Mouse (Mus musculus) stomach, embryonic 14.5 days (tissue): ENCODE data around the gene Tes3-ps. TPM values are rescaled to one million over a fixed set of nuclear protein-coding genes. Genes with fewer than 3 reads are reported as not detected.

Experiments
- ATAC-seq: fragments of 200-750 bp; cut with Nextera tagmentation; 2 replicates; pipeline ENCODE4 v1.8.0; 2017; ENCODE audit warnings: low read depth, moderate TSS enrichment; ENCODE audit not compliant: insufficient number of reproducible peaks, insufficient read depth, low FRiP score
- H3K27ac ChIP-seq: fragments of 300-500 bp; sonication (generic); 2 replicates; pipeline ENCODE4 v1.5.1; 2014; ENCODE audit warnings: mild to moderate bottlenecking, low read length, moderate library complexity, mixed read lengths
- H3K27me3 ChIP-seq: fragments of 300-500 bp; sonication (generic); 2 replicates; pipeline ENCODE4 v1.6.1; 2014; ENCODE audit warnings: low read length, control low read depth, mixed read lengths; ENCODE audit not compliant: control insufficient read depth, insufficient read depth
- H3K36me3 ChIP-seq: fragments of 300-500 bp; sonication (generic); 2 replicates; pipeline ENCODE4 v1.6.1; 2014; ENCODE audit warnings: mild to moderate bottlenecking, control low read depth, low read length, moderate library complexity, mixed read lengths; ENCODE audit not compliant: control insufficient read depth, insufficient read depth
- H3K4me1 ChIP-seq: fragments of 300-500 bp; sonication (generic); 2 replicates; pipeline ENCODE4 v1.6.1; 2014; ENCODE audit warnings: low read length, control low read depth, mixed read lengths; ENCODE audit not compliant: control insufficient read depth, insufficient read depth
- H3K4me2 ChIP-seq: fragments of 300-500 bp; sonication (generic); replicated peaks from 2 replicates; pipeline ENCODE4 v1.6.1; 2014; ENCODE audit warnings: low read depth, low read length, control low read depth
- H3K4me3 ChIP-seq: fragments of 300-500 bp; sonication (generic); 2 replicates; pipeline ENCODE4 v1.5.1; 2014; ENCODE audit warnings: low read depth, low read length, control low read depth
- H3K9ac ChIP-seq: fragments of 300-500 bp; sonication (generic); replicated peaks from 2 replicates; pipeline ENCODE4 v1.6.1; 2014; ENCODE audit warnings: low read depth, mild to moderate bottlenecking, control low read depth, low read length, moderate library complexity, mixed read lengths
- H3K9me3 ChIP-seq: fragments of 300-500 bp; sonication (generic); 2 replicates; pipeline ENCODE4 v1.6.1; 2016; ENCODE audit warnings: low read depth, low read length, control low read depth; ENCODE audit not compliant: control insufficient read depth
- WGBS: fragments of 180-500 bp; shearing (Covaris S2); extraction: QIAGEN DNeasy Blood & Tissue Kit; methylation state at CpG from one replicate; pipeline ENCODE4 v1.1.7; 2014; 5-methylcytosine and 5-hydroxymethylcytosine counted together
- polyA plus RNA-seq: library from polyadenylated mRNA; unstranded; fragments of >200 nt; fragmentation: Nextera tagmentation; extraction: Ambion mirVana; gene quantifications from 2 replicates; pipeline ENCODE4 v1.2.1, GENCODE M21; 2014

The Tes3-ps gene
- polyA plus RNA-seq, result 1.2 and 1.7 TPM in 2 replicates

GRCm38 (mm10) chr13:49492376-49493368 lies at the start of gene Tes3-ps:
TSS of gene Tes3-ps (plus strand) at chr13:49493318.
- H3K27me3 ChIP-seq, result no peaks in the 10 kb centered on the region
- H3K4me2 ChIP-seq, result no peak within 1 kb of the TSS
- no peak for ATAC-seq
- no peak within 1 kb of the TSS for H3K27ac ChIP-seq
- no peak within 1 kb of the TSS for H3K4me3 ChIP-seq
- no peaks in the 10 kb centered on the region for H3K4me1 ChIP-seq
- H3K36me3 ChIP-seq, result no peaks in the 10 kb centered on the region
- no peaks in the 10 kb centered on the region for H3K9me3 ChIP-seq
- no peak within 1 kb of the TSS for H3K9ac ChIP-seq
- 52% methylated on average over 6 of the region's 6 CpGs for WGBS

GRCm38 (mm10) chr13:49444451-49444850 lies 48.7 kb upstream of the Tes3-ps start:
- no peaks in the 10 kb centered on the region for H3K27me3 ChIP-seq
- H3K4me1 ChIP-seq, result no peaks in the 10 kb centered on the region
- no peaks in the 10 kb centered on the region for H3K9me3 ChIP-seq
- peaks cover 20% of the 10 kb centered on the region for H3K36me3 ChIP-seq
- H3K4me3 ChIP-seq, result no peak overlapping the region
- no peak for ATAC-seq
- no peak overlapping the region for H3K9ac ChIP-seq
- H3K27ac ChIP-seq, result no peak overlapping the region
- no peak overlapping the region for H3K4me2 ChIP-seq
- WGBS, result 95% methylated on average over 6 of the region's 6 CpGs

- H3K4me3 ChIP-seq, result no peak overlapping the region
- H3K36me3 ChIP-seq, result peaks cover 13% of the 10 kb centered on the region
- H3K4me1 ChIP-seq, result no peaks in the 10 kb centered on the region
- H3K4me2 ChIP-seq, result no peak overlapping the region
- no peaks in the 10 kb centered on the region for H3K27me3 ChIP-seq
- peak overlapping the region; percentile 45; the same call in 1 of the 2 replicates for H3K27ac ChIP-seq
- no peaks in the 10 kb centered on the region for H3K9me3 ChIP-seq
- peak; percentile 81; the same call in 1 of the 2 replicates for ATAC-seq
- 35% methylated on average over 5 of the region's 5 CpGs for WGBS
- H3K9ac ChIP-seq, result no peak overlapping the region
Measured at GRCm38 (mm10) chr13:49449318-49449749, 43.8 kb upstream of the Tes3-ps start.

GRCm38 (mm10) chr13:49460276-49460675 lies 32.8 kb upstream of the Tes3-ps start:
- H3K4me2 ChIP-seq, result no peak overlapping the region
- no peak overlapping the region for H3K9ac ChIP-seq
- H3K4me3 ChIP-seq, result no peak overlapping the region
- no peak for ATAC-seq
- H3K9me3 ChIP-seq, result no peaks in the 10 kb centered on the region
- H3K27ac ChIP-seq, result peak overlapping the region; percentile 29; the same call in 1 of the 2 replicates
- H3K4me1 ChIP-seq, result no peaks in the 10 kb centered on the region
- peaks cover 31% of the 10 kb centered on the region for H3K36me3 ChIP-seq
- WGBS, result 92% methylated on average over 4 of the region's 4 CpGs
- H3K27me3 ChIP-seq, result no peaks in the 10 kb centered on the region

GRCm38 (mm10) chr13:49460692-49461414 lies 32.3 kb upstream of the Tes3-ps start:
- Histone ChIP-seq H3K9ac (no peak overlapping the region), H3K9me3 (no peaks in the 10 kb centered on the region), H3K4me1 (no peaks in the 10 kb centered on the region), H3K27me3 (no peaks in the 10 kb centered on the region), H3K4me3 (no peak overlapping the region), H3K4me2 (no peak overlapping the region), H3K36me3 (peaks cover 33% of the 10 kb centered on the region), H3K27ac (peak overlapping the region; percentile 44; the same call in 1 of the 2 replicates)
- WGBS, result 58% methylated on average over 5 of the region's 5 CpGs
- ATAC-seq, result no peak

GRCm38 (mm10) chr13:49461458-49462132 lies 31.5 kb upstream of the Tes3-ps start:
- WGBS, result 89% methylated on average over 15 of the region's 15 CpGs
- H3K27ac ChIP-seq, result peak overlapping the region; percentile 44; the same call in 1 of the 2 replicates

GRCm38 (mm10) chr13:49462921-49463320 lies 30.2 kb upstream of the Tes3-ps start:
- WGBS, result 95% methylated on average over 2 of the region's 2 CpGs

More at GRCm38 (mm10) chr13:49461458-49462132, 31.5 kb upstream of the Tes3-ps start:
- Histone ChIP-seq H3K9me3 (no peaks in the 10 kb centered on the region), H3K4me1 (no peaks in the 10 kb centered on the region), H3K4me2 (no peak overlapping the region), H3K36me3 (peaks cover 33% of the 10 kb centered on the region), H3K27me3 (no peaks in the 10 kb centered on the region), H3K4me3 (no peak overlapping the region), H3K9ac (no peak overlapping the region)
- no peak for ATAC-seq

GRCm38 (mm10) chr13:49465875-49466274 lies 27.2 kb upstream of the Tes3-ps start:
- Histone ChIP-seq H3K36me3 (peaks cover 23% of the 10 kb centered on the region), H3K4me1 (no peaks in the 10 kb centered on the region), H3K27me3 (no peaks in the 10 kb centered on the region), H3K9me3 (no peaks in the 10 kb centered on the region), H3K4me3 (no peak overlapping the region), H3K27ac (no peak overlapping the region), H3K4me2 (no peak overlapping the region), H3K9ac (no peak overlapping the region)
- WGBS, result 96% methylated on average over 4 of the region's 4 CpGs
- ATAC-seq, result no peak

More at GRCm38 (mm10) chr13:49462921-49463320, 30.2 kb upstream of the Tes3-ps start:
- Histone ChIP-seq H3K9me3 (no peaks in the 10 kb centered on the region), H3K4me3 (no peak overlapping the region), H3K36me3 (peaks cover 33% of the 10 kb centered on the region), H3K4me2 (no peak overlapping the region), H3K9ac (no peak overlapping the region), H3K27me3 (no peaks in the 10 kb centered on the region), H3K4me1 (no peaks in the 10 kb centered on the region), H3K27ac (no peak overlapping the region)
- no peak for ATAC-seq
